Mouse (Mus musculus): ENCODE measurements around the gene Cdh13.

DNA sequence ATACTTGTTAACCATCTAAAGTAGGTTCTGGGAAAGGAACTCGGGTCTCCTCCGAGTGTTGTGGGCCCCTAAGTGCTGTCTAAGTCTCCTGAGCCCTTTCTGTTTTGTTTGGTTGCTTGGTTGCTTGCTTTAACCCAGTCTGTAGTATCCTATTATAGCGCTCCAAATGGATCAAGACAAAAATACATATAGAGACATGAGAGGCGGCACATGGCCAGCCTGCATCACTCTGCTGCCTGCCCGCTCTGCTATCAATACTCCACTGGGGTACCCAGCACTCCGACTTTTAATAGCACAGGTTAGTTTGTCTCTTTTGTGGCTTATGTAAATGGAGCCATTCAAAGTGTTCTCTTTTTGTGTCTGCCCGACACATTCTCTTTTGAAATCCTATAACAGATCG is 285.8 kb downstream of the Cdh13 start:
- TF ChIP-seq POLR2A (IDR thresholded peaks at IDR 0.05; ENCODE audit: borderline replicate concordance, control insufficient read depth, low read depth, low read length) (no peak), CTCF (IDR thresholded peaks at IDR 0.05; ENCODE audit: control insufficient read depth, insufficient read depth, low read length) (no peak)

All from bone marrow, adult 2 months (tissue).